Mouse (Mus musculus) liver, embryonic 14.5 days (tissue): Measurements from ENCODE around the gene Upf3a. TPM values are rescaled to one million over a fixed set of nuclear protein-coding genes. Genes with fewer than 3 reads are reported as not detected.

Experiments used
- ATAC-seq: fragments of 200-750 bp; cut with Nextera tagmentation; 2 replicates; pipeline ENCODE4 v1.8.0; 2017; ENCODE audit warnings: moderate number of reproducible peaks, mild to moderate bottlenecking, moderate library complexity; ENCODE audit not compliant: insufficient read depth
- DNase-seq, 3 experiments: peaks; one replicate each; pipeline ENCODE4 v3.0.0-alpha.2; 2012 to 2013; ENCODE audit warnings: low read depth in 3 of 3, low spot score in 3 of 3
- H3K27ac ChIP-seq: fragments of 300-500 bp; sonication (generic); 2 replicates; pipeline ENCODE4 v1.5.1; 2014; ENCODE audit warnings: moderate library complexity, mild to moderate bottlenecking, control low read depth, inconsistent platforms
- H3K27me3 ChIP-seq: fragments of 300-500 bp; sonication (generic); 2 replicates; pipeline ENCODE4 v1.6.1; 2014; ENCODE audit warnings: mild to moderate bottlenecking, low read length, moderate library complexity; ENCODE audit not compliant: control insufficient read depth, insufficient read depth
- H3K36me3 ChIP-seq: fragments of 300-500 bp; sonication (generic); replicated peaks from 2 replicates; pipeline ENCODE4 v1.6.1; 2014; ENCODE audit warnings: low read depth; ENCODE audit not compliant: control insufficient read depth, insufficient read depth
- H3K4me1 ChIP-seq, 2 experiments: fragments of 200-500 bp in 1 of 2; fragments of 300-500 bp in 1 of 2; sonication (generic) in 1 of 2; replicated peaks; 2 replicates each; pipeline ENCODE4 v1.6.1; 2012 to 2014; ENCODE audit warnings: antibody characterized with exemption in 1 of 2, inconsistent platforms in 1 of 2, low read length in 1 of 2; ENCODE audit not compliant: control insufficient read depth in 2 of 2, insufficient read depth in 2 of 2
- H3K4me2 ChIP-seq: fragments of 300-500 bp; sonication (generic); 2 replicates; pipeline ENCODE4 v1.6.1; 2014; ENCODE audit warnings: low read depth, mild to moderate bottlenecking, control low read depth, moderate library complexity
- H3K4me3 ChIP-seq, 2 experiments: fragments of 200-500 bp in 1 of 2; fragments of 300-500 bp in 1 of 2; sonication (generic) in 1 of 2; 2 replicates each; pipeline ENCODE4 v1.5.1; 2012 to 2014; ENCODE audit warnings: low read depth in 2 of 2, low read length in 2 of 2, mild to moderate bottlenecking in 2 of 2, control low read depth in 1 of 2, inconsistent platforms in 1 of 2, moderate library complexity in 1 of 2; ENCODE audit not compliant: insufficient read depth in 1 of 2
- H3K9ac ChIP-seq: fragments of 300-500 bp; sonication (generic); replicated peaks from 2 replicates; pipeline ENCODE4 v1.6.1; 2014; ENCODE audit warnings: mild to moderate bottlenecking, control low read depth, moderate library complexity
- H3K9me3 ChIP-seq: fragments of 300-500 bp; sonication (generic); 2 replicates; pipeline ENCODE4 v1.6.1; 2016; ENCODE audit warnings: low read length, mixed read lengths; ENCODE audit not compliant: control insufficient read depth
- CTCF ChIP-seq: IDR thresholded peaks from 2 replicates; pipeline ENCODE4 v1.5.1; 2016; ENCODE audit warnings: antibody characterized with exemption, low read depth, control low read depth
- EP300 ChIP-seq: IDR thresholded peaks from 2 replicates; pipeline ENCODE4 v1.6.1; 2016; ENCODE audit warnings: antibody characterized with exemption, low read depth
- WGBS: fragments of 180-500 bp; shearing (Covaris S2); extraction: QIAGEN DNeasy Blood & Tissue Kit; methylation state at CpG from one replicate; pipeline ENCODE4 v1.1.7; 2014; ENCODE audit not compliant: insufficient replicate concordance; 5-methylcytosine and 5-hydroxymethylcytosine counted together
- polyA plus RNA-seq, 2 experiments: library from polyadenylated mRNA; depleted of rRNA in 1 of 2; stranded (reverse) in 1 of 2; unstranded in 1 of 2; fragments of >200 nt; fragmentation: Nextera tagmentation in 1 of 2; extraction: Ambion mirVana in 1 of 2; gene quantifications; 2 replicates each; pipeline versions ENCODE4 v1.2.1 to v1.2.3; 2012 to 2014

Gene Upf3a
- polyA plus RNA-seq, 2 experiments: 8.3 to 11.0 TPM

DNA sequence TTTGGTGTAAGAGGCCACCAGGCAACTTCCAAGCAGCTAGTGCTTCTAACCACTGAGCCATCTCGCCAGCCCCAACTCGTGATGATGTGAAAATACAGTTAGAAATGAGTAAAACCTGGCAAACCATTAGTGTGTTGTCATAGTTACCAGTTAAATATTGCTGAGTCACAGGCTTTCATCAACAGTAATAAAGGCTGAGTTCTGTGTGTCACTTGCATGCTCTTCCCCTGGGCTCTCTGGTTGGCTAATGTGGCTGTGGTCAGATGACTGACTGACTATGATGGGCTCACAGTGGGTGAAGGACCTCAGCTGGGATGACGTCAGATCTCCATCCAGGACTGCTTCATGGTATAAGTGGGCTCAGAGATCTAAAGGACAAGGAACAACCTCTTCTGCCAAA is 4.9 kb upstream of the Upf3a start:
- H3K9me3 ChIP-seq: no peaks in the 10 kb centered on the region
- H3K4me1 ChIP-seq: peaks cover 5 to 8% of the 10 kb centered on the region in 2 experiments; a peak in 3 of 4 replicates
- no peaks in the 10 kb centered on the region for H3K27me3 ChIP-seq
- no peak overlapping the region for H3K27ac ChIP-seq
- H3K4me3 ChIP-seq: no peak overlapping the region
- TF ChIP-seq CTCF: no peak
- no peak for TF ChIP-seq EP300
- no peak for DNase-seq
- no peak overlapping the region for H3K9ac ChIP-seq
- no peak overlapping the region for H3K4me2 ChIP-seq
- WGBS: 65% methylated on average over 3 of the region's 3 CpGs
- ATAC-seq: no peak
- peaks cover 41% of the 10 kb centered on the region for H3K36me3 ChIP-seq

DNA sequence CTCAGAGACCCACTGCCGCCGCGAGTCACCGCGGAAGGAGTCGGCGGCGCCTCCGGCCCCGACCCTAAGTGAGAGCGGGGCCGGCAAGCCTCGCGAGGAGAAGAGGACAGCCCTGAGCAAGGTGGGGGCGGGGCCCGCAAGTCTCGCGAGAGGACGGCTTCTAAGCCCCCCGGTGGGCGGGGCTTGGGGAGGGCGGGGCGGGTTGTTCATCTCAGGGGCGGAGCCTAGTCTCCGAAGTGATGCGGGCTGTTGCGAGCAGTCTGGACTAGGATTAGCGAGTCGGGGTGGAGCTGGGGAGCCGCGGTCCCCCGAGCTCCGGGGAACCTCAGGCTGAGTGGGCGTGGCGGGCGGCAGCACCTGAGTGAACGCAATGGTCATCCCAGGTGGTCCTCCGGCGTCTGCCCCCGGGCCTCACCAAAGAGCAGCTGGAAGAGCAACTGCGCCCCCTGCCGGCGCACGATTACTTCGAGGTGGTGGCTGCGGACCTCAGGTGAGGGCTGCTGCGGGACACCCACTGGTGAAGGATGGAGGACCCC is 417 bp downstream of the Upf3a start:
- Histone ChIP-seq H3K4me1 (peaks cover 9 to 11% of the 10 kb centered on the region in 2 experiments), H3K9me3 (no peaks in the 10 kb centered on the region), H3K9ac (peak overlapping the region; percentile 83), H3K27me3 (no peaks in the 10 kb centered on the region), H3K36me3 (peaks cover 11% of the 10 kb centered on the region), H3K27ac (peak overlapping the region; percentile 84), H3K4me2 (peak overlapping the region; percentile 88), H3K4me3 (peak overlapping the region; percentile 79 to 83)
- DNase-seq (peak; percentile 90 to 92 (median 91)), ATAC-seq (peak; percentile 91)
- TF ChIP-seq CTCF: peak; percentile 97
- peak; percentile 47; the same call in 1 of the 2 replicates for TF ChIP-seq EP300
- under 1% methylated on average over 45 of the region's 47 CpGs for WGBS

DNA sequence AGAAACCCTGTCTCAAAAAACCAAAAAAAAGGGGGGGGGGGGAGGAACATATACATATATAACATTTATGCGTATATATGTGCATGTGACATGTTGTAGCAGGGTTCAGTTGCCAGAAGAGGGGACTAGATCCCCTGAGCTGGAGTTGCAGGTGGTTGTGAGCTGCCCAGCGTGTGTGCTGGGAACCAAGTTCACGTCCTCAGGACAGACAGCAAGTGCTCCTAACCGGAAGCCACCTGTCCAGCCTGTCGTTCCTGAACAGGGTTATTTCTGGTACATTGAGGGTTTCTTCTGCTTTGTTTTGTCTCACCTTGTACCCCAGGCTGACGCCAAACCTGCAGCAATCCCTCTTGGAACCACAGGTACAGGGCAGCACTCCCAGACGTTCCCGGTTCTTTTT is 4.2 kb downstream of the Upf3a start:
- 82% methylated on average over 8 of the region's 8 CpGs for WGBS
- H3K4me1 ChIP-seq: peaks cover 4 to 6% of the 10 kb centered on the region in 2 experiments
- H3K36me3 ChIP-seq: no peaks in the 10 kb centered on the region
- H3K4me2 ChIP-seq: no peak overlapping the region
- DNase-seq (no peak), ATAC-seq (no peak)
- H3K9ac ChIP-seq: no peak overlapping the region
- TF ChIP-seq CTCF (no peak), EP300 (no peak)
- no peak overlapping the region for H3K4me3 ChIP-seq
- no peak overlapping the region for H3K27ac ChIP-seq
- H3K9me3 ChIP-seq: no peaks in the 10 kb centered on the region
- H3K27me3 ChIP-seq: no peaks in the 10 kb centered on the region

DNA sequence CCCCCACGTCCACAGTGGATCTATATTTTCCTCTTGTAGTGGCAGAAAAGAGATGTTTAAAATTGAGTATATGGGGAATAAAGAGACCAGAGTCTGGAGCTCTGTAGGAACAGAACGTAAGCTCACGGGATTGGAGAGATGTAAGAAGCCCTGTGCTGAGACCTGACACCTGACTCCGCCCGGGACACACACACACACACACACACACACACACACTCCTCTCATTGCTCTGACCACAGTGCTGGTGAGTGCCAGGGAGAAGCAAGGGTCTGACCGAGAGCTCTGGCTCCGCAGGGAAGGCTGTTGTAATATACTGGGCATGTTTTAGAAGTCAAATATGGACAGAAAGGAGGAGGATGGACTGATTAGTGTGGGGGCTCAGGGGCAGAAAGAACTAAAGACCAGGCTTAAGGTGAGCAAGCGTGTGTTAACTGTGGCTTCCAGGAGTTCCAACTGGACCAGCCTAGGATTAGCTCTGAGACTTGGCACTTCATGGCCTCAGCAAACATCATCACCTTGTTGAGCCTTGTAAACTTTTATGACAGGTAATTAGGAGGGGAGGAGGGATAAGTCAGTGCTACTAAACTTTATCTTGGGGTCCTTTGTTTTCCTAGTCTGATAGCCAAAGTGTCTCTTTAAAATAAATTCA is 7.8 kb downstream of the Upf3a start:
- 72% methylated on average over 8 of the region's 8 CpGs for WGBS
- ATAC-seq: no peak

DNA sequence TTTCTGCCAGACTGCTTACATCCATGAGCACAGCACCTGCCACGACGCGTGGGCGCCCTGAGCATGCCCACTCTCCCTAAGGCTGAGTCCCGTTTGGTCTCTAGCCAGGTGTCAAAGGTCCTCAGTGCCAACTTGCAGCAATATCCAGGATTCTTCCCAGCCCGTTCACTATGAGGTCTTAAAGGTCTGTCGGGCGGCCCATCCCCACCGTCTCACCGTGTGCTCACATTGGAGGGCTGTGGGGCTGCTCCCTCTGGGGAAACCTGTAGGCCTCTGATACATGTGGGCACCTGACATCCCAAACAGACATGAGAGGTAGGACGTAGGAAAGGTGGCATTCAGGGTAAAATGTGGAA is 8.3 kb downstream of the Upf3a start:
- TF ChIP-seq CTCF (no peak), EP300 (no peak)
- ATAC-seq (no peak), DNase-seq (no peak)
- Histone ChIP-seq H3K27me3 (no peaks in the 10 kb centered on the region), H3K9ac (no peak overlapping the region), H3K36me3 (peaks cover 3% of the 10 kb centered on the region), H3K9me3 (no peaks in the 10 kb centered on the region), H3K4me2 (no peak overlapping the region), H3K4me3 (no peak overlapping the region), H3K27ac (no peak overlapping the region), H3K4me1 (no peaks in the 10 kb centered on the region)
- 84% methylated on average over 11 of the region's 11 CpGs for WGBS

More for the DNA sequence above, 7.8 kb downstream of the Upf3a start:
- H3K27ac ChIP-seq: no peak overlapping the region
- no peak overlapping the region for H3K9ac ChIP-seq
- DNase-seq: no peak
- H3K4me1 ChIP-seq: no peaks in the 10 kb centered on the region
- no peak overlapping the region for H3K4me2 ChIP-seq
- H3K36me3 ChIP-seq: peaks cover 1% of the 10 kb centered on the region
- H3K9me3 ChIP-seq: no peaks in the 10 kb centered on the region
- no peaks in the 10 kb centered on the region for H3K27me3 ChIP-seq
- TF ChIP-seq CTCF (no peak), EP300 (no peak)
- H3K4me3 ChIP-seq: no peak overlapping the region
